Mouse (Mus musculus) embryonic fibroblast, embryonic 13.5 days (primary cell): ENCODE data around the gene Dhx35. TPM values are rescaled to one million over a fixed set of nuclear protein-coding genes. Genes with fewer than 3 reads are reported as not detected.

Source experiments
- H3K27ac ChIP-seq: 2 replicates; pipeline ENCODE4 v1.5.1; 2012; ENCODE audit warnings: low read length, control low read depth, inconsistent platforms; ENCODE audit not compliant: insufficient read depth
- H3K4me1 ChIP-seq: 2 replicates; pipeline ENCODE4 v1.6.1; 2011; ENCODE audit warnings: low read length; ENCODE audit not compliant: control insufficient read depth, insufficient read depth
- H3K4me3 ChIP-seq: 2 replicates; pipeline ENCODE4 v1.5.1; 2011; ENCODE audit warnings: mild to moderate bottlenecking, control low read depth, low read length; ENCODE audit not compliant: insufficient read depth
- CTCF ChIP-seq: IDR thresholded peaks from 2 replicates; pipeline ENCODE4 v1.5.1; 2011; ENCODE audit warnings: mild to moderate bottlenecking, control low read depth, low read length, moderate library complexity, borderline replicate concordance; ENCODE audit not compliant: insufficient read depth
- POLR2A ChIP-seq: IDR thresholded peaks from 2 replicates; pipeline ENCODE4 v1.6.1; 2011; ENCODE audit warnings: low read depth, mild to moderate bottlenecking, control low read depth, low read length, moderate library complexity
- polyA plus RNA-seq: library from polyadenylated mRNA; stranded (reverse); fragments of >200 nt; gene quantifications from 2 replicates; pipeline ENCODE4 v1.2.4, GENCODE M21; 2011; ENCODE audit warnings: low read depth; ENCODE audit not compliant: missing spikeins, insufficient read length

Dhx35 gene
- polyA plus RNA-seq = 15.8 and 21.6 TPM in 2 replicates

- H3K4me1 ChIP-seq = peaks cover 3% of the 10 kb centered on the region; the same call in 1 of the 2 replicates
- no peak for TF ChIP-seq CTCF
- TF ChIP-seq POLR2A = peak; percentile 84
- H3K27ac ChIP-seq = peak within 1 kb of the TSS; percentile 43
- H3K4me3 ChIP-seq = peak within 1 kb of the TSS; percentile 73
These were observed at the start of gene Dhx35 for GRCm38 (mm10) chr2:158794494-158795004. TSS of gene Dhx35 (plus strand) at chr2:158794807.

- H3K27ac ChIP-seq = no peak overlapping the region
- TF ChIP-seq POLR2A (no peak), CTCF (no peak)
- no peaks in the 10 kb centered on the region for H3K4me1 ChIP-seq
- H3K4me3 ChIP-seq = no peak overlapping the region
These were observed 49.5 kb upstream of the Dhx35 start for GRCm38 (mm10) chr2:158745049-158745482.

- H3K4me1 ChIP-seq = no peaks in the 10 kb centered on the region
- no peak overlapping the region for H3K4me3 ChIP-seq
- no peak overlapping the region for H3K27ac ChIP-seq
- no peak for TF ChIP-seq POLR2A
- no peak for TF ChIP-seq CTCF
These were observed 48.4 kb upstream of the Dhx35 start for GRCm38 (mm10) chr2:158746164-158746563.

GRCm38 (mm10) chr2:158749366-158749765 is 45.2 kb upstream of the Dhx35 start:
- no peak overlapping the region for H3K27ac ChIP-seq
- TF ChIP-seq POLR2A (no peak), CTCF (no peak)
- no peak overlapping the region for H3K4me3 ChIP-seq

GRCm38 (mm10) chr2:158760231-158760630 is 34.4 kb upstream of the Dhx35 start:
- TF ChIP-seq POLR2A (no peak), CTCF (no peak)
- Histone ChIP-seq H3K4me1 (no peaks in the 10 kb centered on the region), H3K27ac (no peak overlapping the region), H3K4me3 (no peak overlapping the region)

More at GRCm38 (mm10) chr2:158749366-158749765, 45.2 kb upstream of the Dhx35 start:
- no peaks in the 10 kb centered on the region for H3K4me1 ChIP-seq

- Histone ChIP-seq H3K27ac (no peak overlapping the region), H3K4me1 (no peaks in the 10 kb centered on the region)
- TF ChIP-seq POLR2A (no peak), CTCF (no peak)
These were observed 32.3 kb upstream of the Dhx35 start for GRCm38 (mm10) chr2:158762339-158762738.

GRCm38 (mm10) chr2:158767742-158768339 is 26.8 kb upstream of the Dhx35 start, which contains the start of gene Fam83d:
TSS of gene Fam83d (plus strand) at chr2:158768093.
- Histone ChIP-seq H3K4me1 (peaks cover 5% of the 10 kb centered on the region; the same call in 1 of the 2 replicates), H3K27ac (peak within 1 kb of the TSS; percentile 18; the same call in 1 of the 2 replicates), H3K4me3 (peak within 1 kb of the TSS; percentile 70)
- peak; percentile 70; the same call in 1 of the 2 replicates for TF ChIP-seq CTCF
- TF ChIP-seq POLR2A = peak; percentile 99

More at GRCm38 (mm10) chr2:158762339-158762738, 32.3 kb upstream of the Dhx35 start:
- H3K4me3 ChIP-seq = no peak overlapping the region

GRCm38 (mm10) chr2:158768350-158768749 is 26.3 kb upstream of the Dhx35 start:
- Histone ChIP-seq H3K4me3 (peak overlapping the region; percentile 70), H3K27ac (peak overlapping the region; percentile 18; the same call in 1 of the 2 replicates), H3K4me1 (peaks cover 5% of the 10 kb centered on the region; the same call in 1 of the 2 replicates)
- no peak for TF ChIP-seq POLR2A
- no peak for TF ChIP-seq CTCF

GRCm38 (mm10) chr2:158768771-158769170 is 25.8 kb upstream of the Dhx35 start:
- Histone ChIP-seq H3K4me1 (peaks cover 5% of the 10 kb centered on the region; the same call in 1 of the 2 replicates), H3K27ac (0 out of 2 replicates have a peak overlapping the region, but pooled peaks have one; percentile 18), H3K4me3 (peak overlapping the region; percentile 70)
- TF ChIP-seq CTCF = no peak
- TF ChIP-seq POLR2A = 0 out of 2 replicates have a peak, but pooled peaks have one; percentile 16
